Mouse (Mus musculus) frontal cortex, postnatal 10 days (tissue): ENCODE results near the gene Klf8.
"Not testable (repeated sequence)": the region's sequence is repeated elsewhere in the genome, so short reads cannot be mapped to it uniquely, and the experiment has no call there.

Source experiments
- DNase-seq, 2 experiments: peaks; one replicate each; pipeline ENCODE4 v3.0.0; 2022; ENCODE audit warnings: low spot score in 2 of 2, mixed read lengths in 1 of 2

The Klf8 gene

DNA sequence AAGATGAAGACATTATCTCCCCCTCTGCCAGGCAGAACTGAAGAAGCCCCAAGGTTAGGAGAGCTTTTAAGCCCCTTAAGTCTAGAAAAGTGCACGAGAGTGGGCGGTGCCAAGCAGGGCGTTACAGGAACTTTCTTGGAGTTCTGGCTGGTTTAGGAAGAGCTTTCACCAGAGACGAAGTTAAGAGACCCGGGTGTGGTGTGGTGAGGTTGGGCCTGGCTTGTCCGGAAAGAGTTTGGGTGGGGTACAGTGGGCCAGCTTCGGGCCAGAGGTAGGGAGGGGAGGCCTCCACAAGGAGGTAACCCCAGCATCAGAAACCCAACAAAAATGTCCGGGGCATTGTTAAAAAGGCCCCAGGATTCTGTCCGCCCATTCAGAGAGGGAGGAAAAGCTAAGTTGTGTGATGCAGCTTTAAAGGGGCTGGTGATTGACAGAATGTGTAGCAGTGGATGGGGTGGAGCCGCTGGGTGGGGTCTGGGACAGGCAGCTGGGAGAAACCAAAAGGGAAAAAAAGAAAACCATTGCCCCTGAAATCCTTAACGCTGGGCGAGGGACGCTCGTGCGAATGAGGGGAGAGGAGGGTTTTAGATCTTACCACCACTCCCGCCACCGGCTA, at the start of gene Klf8:
TSS of gene Klf8 (plus strand) at position 163 of the 616 bp plus-strand sequence.
- DNase-seq: peak; percentile 6 to 13

GRCm38 (mm10) chrX:153199185-153199584, 38.1 kb upstream of the Klf8 start:
- DNase-seq: not testable (repeated sequence)

DNA sequence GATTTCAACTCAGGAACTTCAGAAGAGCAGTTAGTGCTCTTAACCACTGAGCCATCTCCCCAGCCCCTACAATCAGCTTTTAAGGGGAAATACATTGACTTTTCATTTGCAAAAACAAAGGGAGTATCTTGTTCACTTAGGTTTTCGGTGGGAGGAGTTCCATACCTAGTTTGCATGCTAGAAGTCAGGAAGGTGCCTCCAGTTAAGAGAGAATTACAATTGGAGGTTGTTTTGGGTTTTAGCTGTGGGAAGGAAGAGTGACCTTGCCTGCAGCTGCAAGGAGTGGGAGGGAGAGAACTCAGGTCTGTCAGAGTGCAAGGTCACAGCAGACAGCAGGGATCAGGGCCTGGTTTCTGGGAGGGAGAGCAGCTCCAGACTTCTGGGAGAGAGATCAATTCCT, 26.2 kb upstream of the Klf8 start:
- no peak for DNase-seq

DNA sequence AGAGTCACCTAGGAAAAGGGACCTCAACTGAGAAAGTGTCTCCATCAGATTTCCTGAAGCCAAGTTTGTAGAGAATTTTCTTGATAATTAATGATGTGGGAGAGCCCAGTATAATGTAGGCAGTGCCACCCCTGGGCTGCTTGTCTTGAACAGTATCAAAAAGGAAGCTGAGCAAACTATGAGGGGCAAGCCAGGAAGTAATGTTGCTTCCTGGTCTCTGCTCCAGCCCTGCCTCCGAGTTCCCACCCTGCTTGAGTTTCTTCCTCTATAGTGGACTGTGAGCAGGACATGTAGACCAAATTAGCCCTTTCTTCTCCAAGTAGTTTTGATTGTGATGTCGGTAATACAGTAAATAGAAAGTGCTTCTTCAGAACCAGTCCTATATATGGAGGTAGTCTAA, 6.0 kb upstream of the Klf8 start:
- no peak for DNase-seq

DNA sequence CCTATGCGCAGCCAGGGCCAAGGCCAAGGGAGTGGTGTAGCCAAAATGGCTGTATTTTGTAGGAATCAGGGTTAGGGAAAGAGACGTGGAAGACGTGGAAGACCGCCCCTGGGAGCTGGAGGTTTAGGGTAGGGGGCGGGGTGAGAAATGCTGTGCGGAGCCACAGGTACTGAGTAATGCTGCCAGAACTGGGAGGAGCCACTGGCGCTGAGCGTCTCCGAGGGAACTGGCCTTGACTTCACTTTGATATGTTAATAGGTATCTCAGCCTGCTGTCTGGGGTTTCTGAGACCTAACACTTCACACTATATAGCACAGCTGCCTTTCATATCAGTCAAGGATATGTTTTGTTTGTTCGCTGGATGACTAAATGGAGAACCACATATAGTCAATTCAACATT, 4.0 kb upstream of the Klf8 start:
- DNase-seq: no peak

- peak; percentile 4 to 26 for DNase-seq
These were observed 746 bp downstream of the Klf8 start for GRCm38 (mm10) chrX:153237920-153238504.

DNA sequence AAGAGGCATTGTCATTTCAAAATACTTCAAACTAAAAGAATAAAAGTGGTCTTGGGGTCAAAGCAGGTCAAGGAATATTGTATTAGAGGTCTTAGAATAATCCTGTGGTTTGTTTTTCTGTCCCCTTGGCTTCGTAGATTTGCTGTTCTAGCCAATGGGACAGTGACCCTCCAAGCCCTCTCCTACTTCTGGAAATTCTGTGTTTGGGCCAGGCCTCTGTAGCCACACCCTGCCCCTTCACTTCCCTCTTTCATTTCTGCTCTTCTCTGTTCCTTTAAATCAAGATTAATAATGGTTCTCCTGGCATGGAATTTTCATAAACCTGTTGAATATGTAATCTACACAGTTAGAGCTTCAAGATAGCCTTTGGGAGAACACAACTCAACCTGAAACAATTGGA, 17.0 kb downstream of the Klf8 start:
- no peak for DNase-seq

DNA sequence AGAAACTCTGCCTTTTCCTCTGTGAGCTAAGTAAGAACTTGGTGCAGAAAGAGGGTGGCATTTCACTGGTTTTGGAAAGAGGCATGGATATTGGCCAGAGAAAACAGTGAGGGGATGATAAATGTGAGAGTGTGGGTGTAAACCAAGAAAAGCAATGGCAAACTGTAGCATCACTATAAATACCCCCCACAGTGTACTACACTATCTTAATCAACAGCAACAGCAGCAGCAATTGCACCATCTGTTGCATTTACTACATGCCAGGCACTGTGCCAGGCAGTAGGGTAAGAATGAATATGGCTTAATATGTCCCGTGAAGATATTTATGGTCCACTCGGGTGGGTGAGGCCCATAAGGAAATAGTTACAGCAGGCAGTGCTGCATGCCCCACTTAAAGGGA, 18.2 kb downstream of the Klf8 start:
- peak; percentile 9 to 12 for DNase-seq

DNA sequence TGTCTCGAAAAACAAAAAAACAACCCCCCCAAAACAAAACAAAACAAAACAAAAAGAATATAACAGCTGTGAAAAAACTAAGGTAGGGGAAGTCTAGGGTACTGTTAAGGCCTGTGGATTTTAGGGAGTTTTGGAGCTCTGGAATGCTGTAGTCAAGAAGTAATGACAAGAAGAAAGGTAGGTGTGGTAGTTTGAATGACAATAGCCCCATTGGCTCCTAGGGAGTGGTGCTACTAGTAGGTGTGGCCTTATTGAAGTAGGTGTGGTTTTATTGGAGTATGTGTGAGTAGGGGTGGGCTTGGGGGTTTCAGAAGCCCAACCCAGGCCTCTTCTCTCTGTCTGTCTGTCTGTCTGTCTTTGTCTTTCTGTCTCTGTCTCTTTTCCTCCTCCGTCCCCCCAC, 44.9 kb downstream of the Klf8 start:
- no peak for DNase-seq

DNA sequence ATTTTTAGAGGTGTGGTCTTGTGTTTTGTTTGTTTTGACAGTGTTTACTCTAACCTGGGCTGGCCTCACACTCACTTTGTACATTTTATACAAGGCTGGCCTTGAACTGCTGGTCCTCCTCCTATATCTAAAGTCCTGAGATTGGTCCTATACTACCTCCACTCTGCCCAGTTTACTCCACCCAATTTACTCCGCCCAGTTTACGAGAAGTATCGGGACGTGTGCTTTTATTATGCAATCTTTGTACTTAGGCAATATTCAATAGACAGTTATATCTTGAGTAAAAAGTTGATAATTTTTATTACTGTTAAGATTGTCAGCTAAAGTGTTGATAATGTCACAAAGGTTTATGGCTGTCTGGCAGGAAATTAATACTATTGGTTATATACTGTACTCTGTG, 74.1 kb downstream of the Klf8 start:
- no peak for DNase-seq

DNA sequence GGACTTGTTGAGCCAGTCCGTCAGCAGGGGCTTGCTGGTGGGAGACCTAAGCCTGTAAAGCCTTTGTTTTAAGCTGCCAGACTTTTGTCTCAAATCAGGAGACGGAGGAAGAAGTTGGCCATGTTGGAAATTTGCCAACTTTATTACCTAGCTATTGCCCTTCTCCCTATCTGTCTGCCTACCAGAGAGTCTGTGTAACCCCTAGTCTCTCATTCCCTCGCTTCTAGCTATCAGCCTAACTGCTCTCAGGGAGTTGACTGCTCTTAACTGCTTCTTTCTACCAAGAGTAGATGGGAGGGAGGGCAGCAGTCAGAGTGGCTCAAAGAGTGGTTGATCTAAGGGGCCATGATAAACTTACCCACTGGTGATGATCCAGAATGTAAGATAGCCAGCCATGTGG, 85.8 kb downstream of the Klf8 start:
- no peak for DNase-seq

- DNase-seq: not testable (repeated sequence)
These were observed 96.9 kb downstream of the Klf8 start for GRCm38 (mm10) chrX:153334140-153334539.

- DNase-seq: peak in 1 of 2 experiments; percentile 19
These were observed 122.3 kb downstream of the Klf8 start for GRCm38 (mm10) chrX:153359331-153360215.

DNA sequence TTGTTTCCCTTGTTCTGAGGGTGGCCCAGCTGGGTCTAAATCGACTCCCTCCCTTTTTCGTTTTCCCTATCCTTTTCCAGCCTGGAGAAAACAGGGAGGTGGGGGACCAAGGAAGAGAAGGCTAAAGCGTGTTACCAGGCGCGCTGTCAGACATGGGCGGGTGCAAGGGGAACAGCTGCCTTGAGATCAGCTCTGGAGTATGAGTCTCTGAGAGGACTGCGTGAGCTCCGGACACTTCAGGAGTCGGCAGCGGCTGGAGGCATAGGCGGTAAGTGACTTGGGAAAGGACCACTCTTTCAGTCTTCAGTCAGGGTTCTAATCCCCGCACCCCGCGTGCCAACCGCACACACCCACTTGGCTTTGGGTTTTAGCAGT, 122.9 kb downstream of the Klf8 start:
- no peak for DNase-seq

GRCm38 (mm10) chrX:153360666-153361269, 123.5 kb downstream of the Klf8 start:
- peak in 1 of 2 experiments; percentile 10 for DNase-seq

DNA sequence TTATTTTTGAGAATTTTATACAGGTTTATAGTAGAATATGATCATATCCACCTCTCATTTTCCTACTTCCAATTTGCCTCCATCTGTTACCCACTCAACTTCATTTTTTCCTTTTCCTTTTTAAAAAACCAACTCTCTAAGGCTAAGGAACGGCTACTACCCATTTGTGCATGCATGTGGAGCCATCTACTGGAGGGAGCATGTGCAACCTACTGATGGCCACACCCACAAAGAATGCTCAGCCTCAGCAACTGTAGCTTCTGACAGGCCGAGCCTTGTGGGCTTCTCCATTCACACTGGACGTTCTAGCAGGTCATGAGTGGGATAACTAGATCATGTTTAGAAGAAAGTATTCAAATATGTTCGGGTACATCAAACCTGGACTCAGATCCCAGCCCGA, 129.5 kb downstream of the Klf8 start:
- DNase-seq: peak in 1 of 2 experiments; percentile 33

DNA sequence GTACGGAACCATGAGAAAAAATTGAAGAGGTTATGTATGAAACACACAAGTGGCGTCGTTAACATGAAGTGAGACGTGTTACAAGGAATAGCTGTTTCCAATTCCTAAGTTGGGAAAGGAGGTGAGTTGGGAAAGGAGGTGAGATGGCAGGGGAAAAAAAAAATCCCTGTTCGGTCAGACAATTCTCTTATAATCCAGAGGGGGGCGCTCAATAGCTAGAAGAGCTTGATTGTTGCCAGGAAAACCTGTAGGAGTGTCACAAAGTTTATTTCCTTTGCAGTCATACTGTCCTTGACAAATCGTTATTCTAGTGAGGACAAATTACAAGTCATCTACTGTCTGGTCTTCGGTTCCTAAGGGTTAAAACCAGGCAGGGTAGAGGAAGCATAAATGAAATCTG, 132.5 kb downstream of the Klf8 start:
- DNase-seq: no peak

DNA sequence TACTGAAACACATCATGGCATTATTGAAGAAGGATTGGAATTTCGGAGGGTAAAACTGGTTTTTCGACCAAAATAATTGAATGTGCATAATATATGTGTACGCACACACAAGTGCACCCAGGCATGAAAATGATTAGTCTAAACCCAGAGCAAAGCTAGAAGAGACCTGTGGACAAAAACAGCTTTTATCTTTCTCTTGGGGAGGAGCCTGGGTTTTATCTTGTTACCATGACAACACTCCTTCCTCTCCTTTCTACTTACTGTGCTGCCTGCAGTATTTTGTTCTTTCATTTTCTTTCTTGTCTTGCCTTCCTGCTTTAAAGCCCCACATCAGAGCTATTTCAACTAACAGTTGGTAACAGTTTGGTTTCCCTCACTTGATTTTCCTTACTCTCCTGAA, 137.8 kb downstream of the Klf8 start:
- no peak for DNase-seq

- DNase-seq: no peak
These were observed 144.5 kb downstream of the Klf8 start for GRCm38 (mm10) chrX:153381753-153382152.

- no peak for DNase-seq
These were observed 152.0 kb downstream of the Klf8 start for GRCm38 (mm10) chrX:153389291-153389690.

DNA sequence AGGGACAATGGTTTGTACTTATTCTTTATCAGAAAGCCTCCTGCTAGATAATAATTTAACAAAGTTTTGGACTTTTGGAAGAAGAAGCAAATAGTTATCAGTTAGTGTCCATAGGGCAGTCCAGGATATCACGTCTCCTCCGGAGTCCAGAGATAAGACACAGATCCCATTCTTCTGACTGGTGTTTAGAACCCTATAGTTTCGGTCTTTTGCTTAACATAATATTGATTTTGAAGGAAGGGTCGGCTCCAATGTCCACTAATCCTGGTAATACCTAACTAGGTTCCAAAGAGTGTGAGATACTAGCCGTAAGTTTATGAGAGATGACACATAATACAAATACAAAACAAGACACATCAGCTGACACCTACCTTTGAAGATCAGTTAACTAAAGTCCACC, 179.8 kb downstream of the Klf8 start:
- no peak for DNase-seq

- peak in 1 of 2 experiments; percentile 9 for DNase-seq
These were observed 196.5 kb downstream of the Klf8 start for GRCm38 (mm10) chrX:153433659-153434293.
